Mouse (Mus musculus): ENCODE results near the gene Rcn3.
"Not testable (repeated sequence)": the region's sequence is repeated elsewhere in the genome, so short reads cannot be mapped to it uniquely, and the experiment has no call there.

The Rcn3 gene

GRCm38 (mm10) chr7:45098541-45099240 is 6.7 kb upstream of the Rcn3 start:
- in situ Hi-C loops (cut with MboI, MseI): no loop called here

- in situ Hi-C loops (cut with MboI, MseI): no loop called here
Measured at GRCm38 (mm10) chr7:45097479-45097878, 5.5 kb upstream of the Rcn3 start.

- in situ Hi-C loops (cut with MboI, MseI): not testable (repeated sequence)
Measured at GRCm38 (mm10) chr7:45095965-45096364, 3.9 kb upstream of the Rcn3 start.

- in situ Hi-C loops (cut with MboI, MseI): no loop called here
Measured at GRCm38 (mm10) chr7:45095367-45095766, 3.3 kb upstream of the Rcn3 start.

- in situ Hi-C loops (cut with MboI, MseI): no loop called here
Measured at GRCm38 (mm10) chr7:45094121-45094520, 2.1 kb upstream of the Rcn3 start.

GRCm38 (mm10) chr7:45093516-45093905 is 1.5 kb upstream of the Rcn3 start:
- in situ Hi-C loops (cut with MboI, MseI): no loop called here

DNA sequence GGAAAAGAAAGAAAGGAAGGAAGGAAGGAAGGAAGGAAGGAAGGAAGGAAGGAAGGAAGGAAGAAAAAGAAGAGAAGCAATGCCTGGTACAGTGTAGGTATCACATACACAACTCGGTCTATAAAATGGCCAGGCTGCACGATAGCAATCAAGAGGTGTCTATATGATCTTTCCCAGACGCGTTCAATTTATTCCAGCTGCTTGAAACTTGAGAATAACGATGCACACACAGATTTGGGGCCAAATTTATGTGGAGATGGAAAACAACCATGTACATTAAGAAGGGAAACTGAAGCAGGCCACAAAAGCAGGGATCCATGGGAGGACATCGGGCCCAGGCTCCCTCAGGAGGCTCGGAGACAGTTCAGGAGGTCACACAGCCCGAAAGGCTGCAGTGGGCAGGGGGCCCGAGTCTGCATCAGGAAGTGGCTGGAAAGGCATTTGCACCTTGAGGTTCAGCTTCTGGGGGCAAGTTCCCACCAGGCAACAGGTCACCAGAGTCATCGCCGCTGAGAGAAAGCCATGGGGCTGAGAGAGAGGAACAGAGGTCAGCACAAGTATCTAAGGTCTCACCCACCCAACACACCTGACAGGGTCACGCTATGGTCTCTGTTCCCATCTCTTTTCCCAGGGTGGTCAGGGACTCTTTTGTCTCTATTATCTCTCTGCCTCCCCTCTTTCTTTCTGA is 951 bp upstream of the Rcn3 start:
- in situ Hi-C loops (cut with MboI, MseI): no loop called here

DNA sequence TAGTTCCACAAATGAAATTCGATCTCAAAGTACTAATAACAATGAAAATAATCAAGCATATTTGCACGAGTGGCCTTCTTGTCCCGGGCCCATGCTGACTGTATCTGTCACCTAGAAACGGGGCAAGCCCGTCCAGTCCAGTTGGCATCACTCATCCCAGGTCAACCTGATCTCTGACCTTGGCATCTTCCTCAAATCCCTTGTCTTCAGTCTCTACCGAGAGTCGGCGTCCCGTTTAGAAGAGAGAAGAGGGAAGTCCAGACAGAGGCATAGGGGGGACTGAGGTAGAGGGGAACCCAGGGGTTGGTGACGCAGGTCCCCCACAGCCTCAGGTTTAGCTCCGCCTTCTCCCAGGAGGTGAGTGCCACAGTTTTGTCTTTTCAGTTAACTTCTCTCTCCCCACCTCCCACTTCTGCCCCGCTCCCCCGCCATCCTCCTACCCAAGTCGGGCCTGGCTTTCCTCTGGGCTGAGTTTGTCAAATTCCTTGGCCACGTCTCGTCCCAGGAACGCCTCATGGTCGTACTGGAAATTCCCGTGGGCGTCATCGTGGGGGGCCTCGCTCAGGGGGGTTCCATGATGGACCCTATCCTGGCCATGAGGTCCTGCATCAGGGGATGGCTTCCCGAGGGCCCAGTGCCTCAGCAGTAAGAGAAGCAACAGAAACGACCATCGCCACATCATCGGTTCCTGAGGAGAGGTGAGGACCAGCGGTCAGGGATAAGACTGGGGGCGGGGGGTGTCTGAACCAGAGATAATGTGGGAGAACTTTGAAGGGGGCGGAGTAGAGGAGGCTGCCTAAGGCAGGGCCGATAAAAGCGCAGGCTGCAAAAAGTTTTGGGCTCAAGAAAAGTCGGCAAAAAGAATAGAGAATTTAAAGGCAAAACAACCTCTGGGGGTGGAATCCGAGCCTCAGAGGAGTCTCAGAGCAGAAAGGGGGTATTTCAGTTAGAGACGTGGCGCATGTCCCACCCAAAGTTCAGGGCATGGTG is 725 bp downstream of the Rcn3 start:
- in situ Hi-C loops (cut with MboI, MseI): no loop called here

DNA sequence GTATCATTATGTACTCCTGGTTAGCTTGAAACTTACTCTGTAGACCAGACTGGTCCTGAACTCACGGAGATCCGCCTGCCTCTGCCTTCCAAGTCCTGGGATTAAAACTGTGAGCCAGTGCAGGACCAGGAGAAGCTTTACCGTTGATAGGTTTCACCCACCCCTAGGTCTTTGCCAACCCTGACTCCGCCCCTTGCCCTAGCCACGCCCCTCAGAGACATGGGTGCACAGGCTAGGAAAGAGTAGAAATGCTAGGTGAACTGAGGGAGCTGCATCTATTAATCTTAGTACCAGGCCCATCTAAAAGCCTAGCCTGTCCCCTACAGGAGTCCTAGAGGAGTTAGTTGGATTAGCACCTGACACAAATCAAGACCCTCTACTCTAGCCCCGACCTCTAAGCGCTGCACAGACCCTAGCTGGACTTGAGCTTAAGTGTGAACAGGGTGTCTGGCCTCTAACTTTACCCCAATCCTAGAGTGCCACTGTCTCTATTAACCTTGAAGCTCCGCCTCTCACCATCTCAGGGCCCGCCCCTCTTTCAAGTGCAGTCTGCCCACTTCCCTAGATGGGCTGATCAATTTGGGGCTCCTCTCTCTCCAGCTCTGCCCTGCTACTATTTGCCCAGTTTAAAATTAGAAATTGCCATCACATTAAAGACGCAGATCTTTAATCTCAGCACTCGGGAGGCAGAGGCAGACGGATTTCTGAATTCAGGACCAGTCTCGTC is 1.6 kb downstream of the Rcn3 start:
- in situ Hi-C loops (cut with MboI, MseI): no loop called here

GRCm38 (mm10) chr7:45088597-45088996 is 3.4 kb downstream of the Rcn3 start:
- in situ Hi-C loops (cut with MboI, MseI): no loop called here

- in situ Hi-C loops (cut with MboI, MseI): no loop called here
Measured at GRCm38 (mm10) chr7:45086084-45086483, 5.9 kb downstream of the Rcn3 start.

GRCm38 (mm10) chr7:45083300-45083890 is 8.6 kb downstream of the Rcn3 start:
- in situ Hi-C loops (cut with MboI, MseI): no loop called here

DNA sequence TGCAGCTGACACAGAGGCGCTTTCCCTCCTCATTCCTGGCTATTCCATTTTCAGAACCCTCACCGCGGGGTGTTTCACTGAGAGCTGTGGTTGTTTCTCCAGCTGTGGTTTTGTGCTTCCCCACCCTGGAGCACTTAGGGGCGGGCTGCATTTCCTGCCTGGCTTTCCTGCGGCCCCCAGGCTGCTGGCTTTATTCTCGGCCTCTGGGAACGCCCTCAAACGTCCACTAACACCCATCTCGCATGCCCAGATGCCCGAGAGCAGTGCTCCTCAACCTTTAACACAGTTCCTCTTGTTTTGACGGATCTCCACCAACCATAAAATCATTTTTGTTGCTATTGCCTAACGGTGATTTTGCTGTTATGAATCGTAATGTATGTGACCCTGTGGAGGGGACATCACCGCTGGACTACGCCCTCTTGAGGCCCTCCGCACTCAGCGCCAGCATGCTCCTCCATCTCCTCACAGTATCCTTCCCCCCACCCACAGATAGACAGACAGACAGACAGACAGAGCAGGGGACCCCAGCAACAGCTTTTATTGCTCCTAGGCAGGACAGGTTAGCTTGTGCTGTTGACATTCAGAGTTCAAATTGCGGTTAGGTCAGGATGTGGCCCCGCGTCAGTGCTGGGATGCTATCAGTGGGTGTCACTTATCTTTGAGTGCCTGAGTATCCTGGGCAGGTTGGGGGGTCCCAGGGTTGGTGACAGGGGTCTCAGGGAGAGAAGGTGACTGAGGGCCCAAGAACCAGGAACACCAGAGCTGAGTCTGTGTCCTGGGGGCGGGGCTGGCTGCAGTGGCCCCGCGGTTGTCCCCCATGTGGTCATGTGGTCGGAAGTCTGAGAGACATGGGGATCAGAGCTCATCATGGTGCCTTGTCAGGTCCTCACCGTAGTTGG is 9.4 kb downstream of the Rcn3 start:
- in situ Hi-C loops (cut with MboI, MseI): no loop called here

GRCm38 (mm10) chr7:45081016-45081415 is 11.0 kb downstream of the Rcn3 start:
- in situ Hi-C loops (cut with MboI, MseI): no loop called here

- in situ Hi-C loops (cut with MboI, MseI): no loop called here
Measured at GRCm38 (mm10) chr7:45079856-45080255, 12.2 kb downstream of the Rcn3 start.

- in situ Hi-C loops (cut with MboI, MseI): no loop called here
Measured at GRCm38 (mm10) chr7:45078513-45078912, 13.5 kb downstream of the Rcn3 start.

DNA sequence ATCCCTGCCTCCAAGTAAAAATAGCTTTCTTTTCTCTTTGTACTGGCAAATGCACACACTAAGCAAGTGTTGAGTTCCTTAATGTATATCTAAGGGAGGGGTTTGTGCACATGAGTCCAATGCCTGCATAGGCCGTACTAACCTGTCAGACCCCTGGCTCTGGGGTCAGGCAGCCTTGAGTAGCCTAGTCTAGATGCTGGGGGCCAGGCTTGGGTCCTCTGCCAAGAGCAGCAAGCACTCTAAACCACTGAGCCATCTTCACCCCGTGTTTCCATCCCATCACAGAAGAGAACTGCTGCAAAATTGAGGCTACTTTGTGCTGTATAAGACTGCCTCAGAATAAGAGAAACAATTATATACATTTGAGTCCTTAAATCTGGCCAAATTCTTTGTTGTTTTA is 14.2 kb downstream of the Rcn3 start:
- in situ Hi-C loops (cut with MboI, MseI): no loop called here

DNA sequence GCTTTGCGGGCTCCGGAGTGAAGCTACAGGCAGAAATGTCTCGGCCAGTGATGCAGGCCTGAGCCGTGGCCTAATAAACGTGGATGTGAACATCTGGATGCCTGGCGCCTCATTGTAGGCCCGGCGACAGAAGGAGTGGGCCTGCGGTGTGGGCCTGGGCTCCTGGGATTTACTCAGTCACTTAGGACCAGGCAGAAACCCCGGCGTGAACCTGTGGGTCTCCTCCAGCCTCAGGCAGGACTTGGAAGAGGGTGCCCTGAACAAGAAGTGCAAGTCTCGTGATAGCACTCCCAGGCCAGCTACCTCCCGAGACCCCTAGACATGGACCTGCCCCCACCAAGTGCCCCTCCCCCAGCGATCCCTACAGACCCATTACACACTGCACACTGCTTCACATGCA is 14.7 kb downstream of the Rcn3 start:
- in situ Hi-C loops (cut with MboI, MseI): no loop called here

DNA sequence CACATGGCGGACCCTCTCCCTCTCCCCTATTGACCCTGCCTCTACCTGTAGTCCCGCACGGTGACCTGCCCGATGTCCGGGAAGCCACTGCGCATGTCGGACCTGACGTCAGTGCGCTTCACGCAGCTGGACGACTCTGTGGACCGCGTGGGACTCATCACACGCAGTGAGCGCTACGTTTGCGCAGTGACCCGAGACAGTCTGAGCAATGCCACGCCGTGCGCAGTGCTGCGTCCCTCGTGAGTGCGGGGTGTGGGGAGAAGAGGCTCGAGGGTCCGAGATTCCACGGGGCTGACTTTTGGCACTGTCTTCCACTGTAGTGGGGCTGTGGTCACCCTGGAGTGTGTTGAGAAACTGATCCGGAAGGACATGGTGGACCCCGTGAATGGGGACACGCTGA is 15.5 kb downstream of the Rcn3 start:
- in situ Hi-C loops (cut with MboI, MseI): no loop called here

DNA sequence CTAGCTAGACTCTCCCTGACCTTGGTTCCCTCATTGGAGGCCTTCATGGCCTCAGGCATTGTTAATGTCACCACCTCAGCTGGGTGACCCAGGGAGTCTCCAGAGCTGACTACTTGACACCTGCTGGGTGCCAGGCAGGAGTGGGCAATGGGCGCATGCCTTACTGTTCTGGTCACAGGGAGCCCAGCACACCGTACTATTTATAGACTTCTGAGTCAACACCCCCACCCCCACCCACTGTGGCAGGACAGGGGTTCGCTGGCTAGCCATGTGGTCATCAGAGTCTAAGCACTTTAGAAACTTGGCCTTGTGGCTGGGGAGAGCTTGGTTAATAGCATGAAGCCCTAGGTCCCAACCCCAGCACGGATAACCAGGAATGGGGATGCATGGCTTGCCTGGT is 16.6 kb downstream of the Rcn3 start:
- in situ Hi-C loops (cut with MboI, MseI): no loop called here

All from T-helper 17 cell (primary cell).